Mouse (Mus musculus) thymus, postnatal 36 days (tissue): ENCODE measurements around the gene Gng7.
"Not testable (repeated sequence)": the region's sequence is repeated elsewhere in the genome, so short reads cannot be mapped to it uniquely, and the experiment has no call there.

Experiments used
- DNase-seq, 2 experiments: peaks; one replicate each; pipeline ENCODE4 v3.0.0; 2022; ENCODE audit warnings: mixed read lengths in 2 of 2

Gng7 gene

GRCm38 (mm10) chr10:80994621-80995020 lies 20.1 kb downstream of the Gng7 start:
- no peak for DNase-seq

GRCm38 (mm10) chr10:80993276-80993675 lies 21.5 kb downstream of the Gng7 start:
- no peak for DNase-seq

- DNase-seq, result no peak
Measured at GRCm38 (mm10) chr10:80991945-80992344, 22.8 kb downstream of the Gng7 start.

- DNase-seq, result no peak
Measured at GRCm38 (mm10) chr10:80991007-80991406, 23.7 kb downstream of the Gng7 start.

- peak; percentile 47 to 69 for DNase-seq
Measured at GRCm38 (mm10) chr10:80990406-80990805, 24.3 kb downstream of the Gng7 start.

GRCm38 (mm10) chr10:80989854-80990253 lies 24.9 kb downstream of the Gng7 start:
- DNase-seq, result not testable (repeated sequence)

- DNase-seq, result no peak
Measured at GRCm38 (mm10) chr10:80989446-80989845, 25.3 kb downstream of the Gng7 start.

GRCm38 (mm10) chr10:80987709-80988441 lies 26.9 kb downstream of the Gng7 start:
- DNase-seq, result peak; percentile 70 to 74

- no peak for DNase-seq
Measured at GRCm38 (mm10) chr10:80986754-80987153, 28.0 kb downstream of the Gng7 start.

- DNase-seq, result peak in 1 of 2 experiments; percentile 39
Measured at GRCm38 (mm10) chr10:80985970-80986701, 28.6 kb downstream of the Gng7 start.

- peak; percentile 49 to 63 for DNase-seq
Measured at GRCm38 (mm10) chr10:80985241-80985969, 29.3 kb downstream of the Gng7 start.

- no peak for DNase-seq
Measured at GRCm38 (mm10) chr10:80984223-80984622, 30.5 kb downstream of the Gng7 start.

- DNase-seq, result no peak
Measured at GRCm38 (mm10) chr10:80982381-80982780, 32.4 kb downstream of the Gng7 start.

GRCm38 (mm10) chr10:80981564-80982112 lies 33.1 kb downstream of the Gng7 start:
- DNase-seq, result no peak

- DNase-seq, result no peak
Measured at GRCm38 (mm10) chr10:80975478-80975877, 39.3 kb downstream of the Gng7 start.

GRCm38 (mm10) chr10:80973722-80974121 lies 41.0 kb downstream of the Gng7 start:
- no peak for DNase-seq

GRCm38 (mm10) chr10:80972071-80972987 lies 42.4 kb downstream of the Gng7 start:
- DNase-seq, result no peak

- DNase-seq, result no peak
Measured at GRCm38 (mm10) chr10:80971533-80971932, 43.2 kb downstream of the Gng7 start.

GRCm38 (mm10) chr10:80970159-80970558 lies 44.6 kb downstream of the Gng7 start:
- DNase-seq, result no peak

- no peak for DNase-seq
Measured at GRCm38 (mm10) chr10:80969298-80969697, 45.4 kb downstream of the Gng7 start.

GRCm38 (mm10) chr10:80968106-80968505 lies 46.6 kb downstream of the Gng7 start:
- DNase-seq, result no peak

- DNase-seq, result no peak
Measured at GRCm38 (mm10) chr10:80967101-80967656, 47.6 kb downstream of the Gng7 start.
